Mouse (Mus musculus): ENCODE data around the gene Wdr6.
A peak's percentile ranks its signal among the peaks of the same experiment; 100 is the strongest.

Gene Wdr6

GRCm38 (mm10) chr9:108573774-108574690 lies 4.5 kb downstream of the Wdr6 start:
- DNase-seq (ENCODE audit: low spot score) = peak; percentile 63

GRCm38 (mm10) chr9:108572321-108572720 lies 6.2 kb downstream of the Wdr6 start:
- no peak for DNase-seq (ENCODE audit: low spot score)

GRCm38 (mm10) chr9:108571401-108571973 lies 7.1 kb downstream of the Wdr6 start:
- no peak for DNase-seq (ENCODE audit: low spot score)

- DNase-seq (ENCODE audit: low spot score) = peak; percentile 83
Measured at GRCm38 (mm10) chr9:108570207-108570896, 8.2 kb downstream of the Wdr6 start.

GRCm38 (mm10) chr9:108569381-108570206 lies 8.9 kb downstream of the Wdr6 start, which contains the start of gene Dalrd3:
Dalrd3 (plus strand) TSS chr9:108569886.
- DNase-seq (ENCODE audit: low spot score) = peak; percentile 86

GRCm38 (mm10) chr9:108568511-108568921 lies 10.0 kb downstream of the Wdr6 start:
- DNase-seq (ENCODE audit: low spot score) = no peak

- no peak for DNase-seq (ENCODE audit: low spot score)
Measured at GRCm38 (mm10) chr9:108567931-108568419, 10.6 kb downstream of the Wdr6 start.

- peak; percentile 94 for DNase-seq (ENCODE audit: low spot score)
Measured at GRCm38 (mm10) chr9:108566815-108567776, 11.4 kb downstream of the Wdr6 start, which contains the start of gene Ndufaf3. Ndufaf3 (minus strand) TSS chr9:108567434.

GRCm38 (mm10) chr9:108565881-108566814 lies 12.4 kb downstream of the Wdr6 start:
- no peak for DNase-seq (ENCODE audit: low spot score)

- DNase-seq (ENCODE audit: low spot score) = no peak
Measured at GRCm38 (mm10) chr9:108564131-108564530, 14.4 kb downstream of the Wdr6 start.

GRCm38 (mm10) chr9:108563671-108564070 lies 14.9 kb downstream of the Wdr6 start:
- DNase-seq (ENCODE audit: low spot score) = no peak

GRCm38 (mm10) chr9:108560227-108560841 lies 18.2 kb downstream of the Wdr6 start, which contains the start of gene Impdh2:
Impdh2 (plus strand) TSS chr9:108560286.
- DNase-seq (ENCODE audit: low spot score) = peak; percentile 97

- DNase-seq (ENCODE audit: low spot score) = no peak
Measured at GRCm38 (mm10) chr9:108559169-108559568, 19.4 kb downstream of the Wdr6 start.

GRCm38 (mm10) chr9:108546875-108547274 lies 31.7 kb downstream of the Wdr6 start:
- no peak for DNase-seq (ENCODE audit: low spot score)

GRCm38 (mm10) chr9:108545986-108546385 lies 32.6 kb downstream of the Wdr6 start:
- no peak for DNase-seq (ENCODE audit: low spot score)

GRCm38 (mm10) chr9:108540846-108541245 lies 37.7 kb downstream of the Wdr6 start:
- peak; percentile 34 for DNase-seq (ENCODE audit: low spot score)

- no peak for DNase-seq (ENCODE audit: low spot score)
Measured at GRCm38 (mm10) chr9:108531496-108531895, 47.0 kb downstream of the Wdr6 start.

GRCm38 (mm10) chr9:108530954-108531353 lies 47.6 kb downstream of the Wdr6 start:
- no peak for DNase-seq (ENCODE audit: low spot score)

- no peak for DNase-seq (ENCODE audit: low spot score)
Measured at GRCm38 (mm10) chr9:108525400-108525799, 53.1 kb downstream of the Wdr6 start.
